Mouse (Mus musculus): ENCODE measurements around the gene Nxt1. TPM values are rescaled to one million over a fixed set of nuclear protein-coding genes. Genes with fewer than 3 reads are reported as not detected.

Nxt1 gene
- polyA plus RNA-seq, 1 experiment from 2014 or later: 54.6 TPM

DNA sequence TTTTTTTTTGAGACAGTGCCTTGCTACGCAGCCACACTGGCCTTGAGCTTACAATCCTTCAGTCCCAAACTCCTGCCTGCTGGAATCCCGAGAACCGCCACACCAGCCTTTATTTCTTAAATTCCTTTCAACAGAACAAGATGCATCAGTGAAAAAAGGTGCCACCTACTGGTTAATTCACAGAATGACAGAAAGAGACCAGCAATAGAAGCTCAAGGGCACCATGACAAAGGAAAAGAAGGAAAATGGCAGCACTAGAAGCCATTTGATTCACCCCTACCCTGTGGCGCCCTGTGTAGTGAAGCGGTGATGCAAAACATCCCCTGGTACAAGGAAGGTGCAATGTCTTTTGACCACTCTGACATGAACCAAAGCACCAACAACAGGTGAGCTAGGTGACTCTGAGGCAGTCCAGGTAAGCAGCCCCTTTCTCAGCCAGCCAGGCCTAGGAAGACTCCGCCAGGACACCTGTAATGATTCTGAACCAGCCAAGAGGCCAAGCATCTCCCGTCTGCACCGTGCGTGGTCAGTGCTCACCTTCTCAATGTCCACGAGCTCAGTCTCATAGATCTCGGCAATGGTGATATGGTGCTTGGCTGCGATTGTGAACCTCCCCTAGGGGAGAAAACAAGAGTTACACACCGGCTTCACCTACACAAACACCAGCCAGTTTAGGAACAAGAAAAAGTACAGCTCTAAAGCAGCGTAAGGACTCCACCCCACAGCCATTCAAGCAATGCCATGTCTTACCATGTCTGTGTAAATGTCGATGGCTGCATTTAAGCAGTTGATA lies 34.2 kb downstream of the Nxt1 start:
- no peak overlapping the region for H3K4me2 ChIP-seq (ENCODE audit: low read length)
- H3K4me1 ChIP-seq (ENCODE audit: control insufficient read depth, insufficient read depth, low read length): no peaks in the 10 kb centered on the region
- ATAC-seq (ENCODE audit: low FRiP score, low TSS enrichment): no peak
- peak; percentile 76 for DNase-seq
- no peak overlapping the region for H3K4me3 ChIP-seq (replicated peaks; ENCODE audit: low read depth, low read length)
- WGBS: 73% methylated on average over 15 of the region's 15 CpGs
- no peaks in the 10 kb centered on the region for H3K9me3 ChIP-seq (ENCODE audit: control insufficient read depth, low read length)
- H3K27ac ChIP-seq (replicated peaks; ENCODE audit: low read depth, low read length): 0 out of 2 replicates have a peak overlapping the region, but pooled peaks have one; percentile 9
- H3K36me3 ChIP-seq (ENCODE audit: control insufficient read depth, insufficient read depth, low read length): peaks cover 27% of the 10 kb centered on the region
- H3K9ac ChIP-seq (replicated peaks; ENCODE audit: low read length): no peak overlapping the region
- no peaks in the 10 kb centered on the region for H3K27me3 ChIP-seq (ENCODE audit: control insufficient read depth, insufficient read depth, low read length)

DNA sequence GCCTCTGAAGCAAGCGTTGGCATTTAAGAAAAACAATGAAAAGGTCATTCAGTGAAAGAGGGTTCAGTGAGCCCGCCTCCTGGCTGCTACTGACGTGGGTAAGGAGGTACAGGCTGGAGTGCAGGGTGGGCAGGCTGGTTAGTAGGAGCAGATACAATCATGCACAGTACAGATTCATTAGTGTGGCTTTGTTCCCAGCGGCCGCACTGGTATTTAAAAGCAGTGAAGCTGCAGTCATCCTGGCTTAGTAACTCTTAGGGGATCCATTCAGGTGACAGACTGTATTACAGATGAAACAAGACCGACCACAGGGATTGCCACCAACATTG lies 34.8 kb downstream of the Nxt1 start:
- 58% methylated on average over 6 of the region's 6 CpGs for WGBS
- DNase-seq: no peak
- Histone ChIP-seq H3K4me2 (ENCODE audit: low read length) (no peak overlapping the region), H3K27me3 (ENCODE audit: control insufficient read depth, insufficient read depth, low read length) (no peaks in the 10 kb centered on the region), H3K4me3 (replicated peaks; ENCODE audit: low read depth, low read length) (no peak overlapping the region), H3K9ac (replicated peaks; ENCODE audit: low read length) (no peak overlapping the region), H3K9me3 (ENCODE audit: control insufficient read depth, low read length) (no peaks in the 10 kb centered on the region), H3K36me3 (ENCODE audit: control insufficient read depth, insufficient read depth, low read length) (peaks cover 33% of the 10 kb centered on the region), H3K4me1 (ENCODE audit: control insufficient read depth, insufficient read depth, low read length) (no peaks in the 10 kb centered on the region), H3K27ac (replicated peaks; ENCODE audit: low read depth, low read length) (no peak overlapping the region)
- ATAC-seq (ENCODE audit: low FRiP score, low TSS enrichment): no peak

DNA sequence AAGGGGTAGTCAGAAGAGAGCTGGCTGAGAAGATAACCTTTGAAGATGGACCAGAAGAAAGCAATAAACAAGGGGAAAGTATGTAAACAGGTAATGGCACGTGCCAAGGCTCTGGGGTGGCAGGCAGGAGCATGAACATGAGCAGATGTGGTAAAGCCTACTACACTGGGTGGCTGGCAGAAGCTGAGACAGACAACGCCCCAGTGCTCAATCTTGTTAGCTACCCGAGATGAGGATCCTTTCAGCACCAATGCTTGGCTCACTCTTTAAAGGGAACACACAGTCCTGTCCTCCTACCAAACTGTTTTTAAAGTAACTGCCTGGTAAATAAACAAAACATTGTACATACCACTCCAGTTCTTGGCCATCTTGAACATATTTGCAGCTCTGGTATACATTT lies 39.9 kb downstream of the Nxt1 start:
- peaks cover 22% of the 10 kb centered on the region for H3K36me3 ChIP-seq (ENCODE audit: control insufficient read depth, insufficient read depth, low read length)
- no peaks in the 10 kb centered on the region for H3K9me3 ChIP-seq (ENCODE audit: control insufficient read depth, low read length)
- no peak overlapping the region for H3K4me3 ChIP-seq (replicated peaks; ENCODE audit: low read depth, low read length)
- H3K27me3 ChIP-seq (ENCODE audit: control insufficient read depth, insufficient read depth, low read length): no peaks in the 10 kb centered on the region
- DNase-seq (no peak), ATAC-seq (ENCODE audit: low FRiP score, low TSS enrichment) (no peak)
- H3K27ac ChIP-seq (replicated peaks; ENCODE audit: low read depth, low read length): no peak overlapping the region
- H3K9ac ChIP-seq (replicated peaks; ENCODE audit: low read length): no peak overlapping the region
- 76% methylated on average over 3 of the region's 3 CpGs for WGBS
- no peak overlapping the region for H3K4me2 ChIP-seq (ENCODE audit: low read length)
- H3K4me1 ChIP-seq (ENCODE audit: control insufficient read depth, insufficient read depth, low read length): no peaks in the 10 kb centered on the region

GRCm38 (mm10) chr2:148717072-148717471 lies 44.7 kb downstream of the Nxt1 start:
- Histone ChIP-seq H3K9me3 (ENCODE audit: control insufficient read depth, low read length) (no peaks in the 10 kb centered on the region), H3K4me3 (replicated peaks; ENCODE audit: low read depth, low read length) (no peak overlapping the region), H3K9ac (replicated peaks; ENCODE audit: low read length) (no peak overlapping the region), H3K36me3 (ENCODE audit: control insufficient read depth, insufficient read depth, low read length) (peaks cover 3% of the 10 kb centered on the region; the same call in 1 of the 2 replicates), H3K4me2 (ENCODE audit: low read length) (no peak overlapping the region), H3K27me3 (ENCODE audit: control insufficient read depth, insufficient read depth, low read length) (no peaks in the 10 kb centered on the region), H3K4me1 (ENCODE audit: control insufficient read depth, insufficient read depth, low read length) (no peaks in the 10 kb centered on the region), H3K27ac (replicated peaks; ENCODE audit: low read depth, low read length) (no peak overlapping the region)
- 67% methylated on average over 2 of the region's 2 CpGs for WGBS
- DNase-seq (no peak), ATAC-seq (ENCODE audit: low FRiP score, low TSS enrichment) (no peak)

- H3K4me3 ChIP-seq (replicated peaks; ENCODE audit: low read depth, low read length): no peak overlapping the region
- no peaks in the 10 kb centered on the region for H3K4me1 ChIP-seq (ENCODE audit: control insufficient read depth, insufficient read depth, low read length)
- no peaks in the 10 kb centered on the region for H3K9me3 ChIP-seq (ENCODE audit: control insufficient read depth, low read length)
- H3K27ac ChIP-seq (replicated peaks; ENCODE audit: low read depth, low read length): no peak overlapping the region
- no peaks in the 10 kb centered on the region for H3K36me3 ChIP-seq (ENCODE audit: control insufficient read depth, insufficient read depth, low read length)
- no peak for ATAC-seq (ENCODE audit: low FRiP score, low TSS enrichment)
- no peaks in the 10 kb centered on the region for H3K27me3 ChIP-seq (ENCODE audit: control insufficient read depth, insufficient read depth, low read length)
- H3K4me2 ChIP-seq (ENCODE audit: low read length): no peak overlapping the region
- 85% methylated on average over 2 of the region's 2 CpGs for WGBS
- DNase-seq: no peak
- H3K9ac ChIP-seq (replicated peaks; ENCODE audit: low read length): no peak overlapping the region
Observed at GRCm38 (mm10) chr2:148719271-148719995, 47.0 kb downstream of the Nxt1 start.

Other genes with a start within 250 kb of the Nxt1 start
- 5.1 and 8.8 TPM in 2 replicates for gene Cd93, start 229.0 kb upstream of the Nxt1 start, polyA plus RNA-seq (2014; fragmentation: Nextera tagmentation; extraction: Ambion mirVana)
- gene Gzf1, start 8.4 kb downstream of the Nxt1 start, polyA plus RNA-seq (2014; fragmentation: Nextera tagmentation; extraction: Ambion mirVana): 12.5 and 16.7 TPM in 2 replicates
- gene Napb, start 59.9 kb downstream of the Nxt1 start, polyA plus RNA-seq (2014; fragmentation: Nextera tagmentation; extraction: Ambion mirVana): 59.9 and 78.1 TPM in 2 replicates
- not detected in 2 replicates for gene Cstl1, start 77.8 kb downstream of the Nxt1 start, polyA plus RNA-seq (2014; fragmentation: Nextera tagmentation; extraction: Ambion mirVana)
- not detected in 2 replicates for gene Cst11, start 98.9 kb downstream of the Nxt1 start, polyA plus RNA-seq (2014; fragmentation: Nextera tagmentation; extraction: Ambion mirVana)
- not detected in 2 replicates for gene 8030411F24Rik, start 109.4 kb downstream of the Nxt1 start, polyA plus RNA-seq (2014; fragmentation: Nextera tagmentation; extraction: Ambion mirVana)
- not detected in 2 replicates for gene Cst12, start 116.8 kb downstream of the Nxt1 start, polyA plus RNA-seq (2014; fragmentation: Nextera tagmentation; extraction: Ambion mirVana)
- not detected in 2 replicates for gene Cst8, start 126.2 kb downstream of the Nxt1 start, polyA plus RNA-seq (2014; fragmentation: Nextera tagmentation; extraction: Ambion mirVana)
- gene Cst13, start 147.5 kb downstream of the Nxt1 start, polyA plus RNA-seq (2014; fragmentation: Nextera tagmentation; extraction: Ambion mirVana): not detected in 2 replicates
- gene Cst9, start 162.5 kb downstream of the Nxt1 start, polyA plus RNA-seq (2014; fragmentation: Nextera tagmentation; extraction: Ambion mirVana): not detected in 2 replicates
- not detected in 2 replicates for gene 9230104L09Rik, start 192.4 kb downstream of the Nxt1 start, polyA plus RNA-seq (2014; fragmentation: Nextera tagmentation; extraction: Ambion mirVana)
- 525 and 594 TPM in 2 replicates for gene Cst3, start 203.1 kb downstream of the Nxt1 start, polyA plus RNA-seq (2014; fragmentation: Nextera tagmentation; extraction: Ambion mirVana)

All from midbrain, embryonic 14.5 days (tissue).